Comparison of ENCODE assay signal across 8 mouse cellular contexts in the genomic region with DNA sequence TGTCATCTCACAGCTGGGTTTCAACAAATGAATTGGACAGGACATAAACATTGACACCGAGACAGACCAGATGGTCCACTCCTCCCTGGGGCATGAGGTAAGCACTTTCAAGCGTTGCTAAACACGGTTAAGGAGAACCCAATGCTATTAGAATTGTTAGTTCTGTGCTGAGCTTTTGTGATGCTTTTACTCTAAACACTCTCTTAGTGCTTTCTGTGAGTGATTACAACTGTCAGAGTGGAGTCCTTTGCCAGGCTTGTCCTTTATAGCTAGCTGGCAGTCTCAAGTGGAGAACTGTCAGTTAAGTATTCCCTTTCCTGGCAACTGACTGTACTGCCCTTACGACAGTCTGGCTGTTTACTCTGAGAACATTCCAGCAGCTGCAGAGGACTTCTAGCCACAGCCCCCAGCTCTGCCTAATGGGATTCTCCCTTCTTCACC.
DNase-seq lines count a peak whose midpoint lies in the region; ATAC-seq lines count a peak whose summit lies in the region.

No protein-coding gene starts in this region.

- H3K9ac ChIP-seq in hindbrain, embryonic 15.5 days, result no peak overlapping the region
- H3K9ac ChIP-seq in embryonic facial prominence, embryonic 14.5 days (ENCODE audit: low read depth, low read length), result no peak overlapping the region

- no peaks in the 10 kb centered on the region for H3K36me3 ChIP-seq in hindbrain, embryonic 15.5 days
- no peaks in the 10 kb centered on the region for H3K36me3 ChIP-seq in hindbrain, embryonic 10.5 days
- H3K36me3 ChIP-seq in embryonic facial prominence, embryonic 14.5 days (ENCODE audit: control insufficient read depth, insufficient read depth, low read length), result no peaks in the 10 kb centered on the region

- H3K9me3 ChIP-seq in hindbrain, embryonic 15.5 days, result no peaks in the 10 kb centered on the region
- H3K9me3 ChIP-seq in hindbrain, embryonic 10.5 days, result no peaks in the 10 kb centered on the region
- H3K9me3 ChIP-seq in embryonic facial prominence, embryonic 14.5 days (ENCODE audit: control insufficient read depth, low read length), result no peaks in the 10 kb centered on the region

- no peaks in the 10 kb centered on the region for H3K27me3 ChIP-seq in hindbrain, embryonic 15.5 days
- H3K27me3 ChIP-seq in hindbrain, embryonic 10.5 days (ENCODE audit: insufficient read depth, poor library complexity, severe bottlenecking), result no peaks in the 10 kb centered on the region
- no peaks in the 10 kb centered on the region for H3K27me3 ChIP-seq in embryonic facial prominence, embryonic 14.5 days (replicated peaks; ENCODE audit: control insufficient read depth, insufficient read depth, low read length)

- ATAC-seq in hindbrain, embryonic 15.5 days (ENCODE audit: low FRiP score, low read depth), result peak; percentile 45; the same call in 1 of the 2 replicates
- ATAC-seq in embryonic facial prominence, embryonic 14.5 days (ENCODE audit: low read depth), result peak; percentile 82; the same call in 1 of the 2 replicates
- ATAC-seq in erythroid progenitor cell, adult 5-6 weeks (replicated peaks; ENCODE audit: low FRiP score, poor library complexity, severe bottlenecking), result no peak

- H3K4me3 ChIP-seq in hindbrain, embryonic 15.5 days, result no peak overlapping the region
- no peak overlapping the region for H3K4me3 ChIP-seq in hindbrain, embryonic 10.5 days
- H3K4me3 ChIP-seq in embryonic facial prominence, embryonic 14.5 days (ENCODE audit: low read depth, low read length), result no peak overlapping the region

- intact Hi-C loops in heart, postnatal 25 days (cut with DNase I), result no loop called here

- no peaks in the 10 kb centered on the region for H3K4me1 ChIP-seq in hindbrain, embryonic 15.5 days (replicated peaks)
- H3K4me1 ChIP-seq in hindbrain, embryonic 10.5 days (replicated peaks), result no peaks in the 10 kb centered on the region
- H3K4me1 ChIP-seq in embryonic facial prominence, embryonic 14.5 days (ENCODE audit: control insufficient read depth, insufficient read depth, low read length), result no peaks in the 10 kb centered on the region

- DNase-seq in hindbrain, embryonic 10.5 days (ENCODE audit: low spot score), result no peak
- DNase-seq in embryonic facial prominence, embryonic 14.5 days (ENCODE audit: low spot score), result peak; percentile 49
- DNase-seq in heart, postnatal 25 days (ENCODE audit: low spot score), result peak; percentile 12
- DNase-seq in lung, postnatal 36 days, result peak; percentile 53
- DNase-seq in left cerebral cortex, adult 9 months (ENCODE audit: low spot score in 2 of 2), result no peak
- no peak for DNase-seq in cerebellum, postnatal 25 days

- no peak overlapping the region for H3K4me2 ChIP-seq in hindbrain, embryonic 15.5 days
- H3K4me2 ChIP-seq in embryonic facial prominence, embryonic 14.5 days (ENCODE audit: low read depth, low read length), result no peak overlapping the region

- H3K27ac ChIP-seq in hindbrain, embryonic 15.5 days (replicated peaks), result 0 out of 2 replicates have a peak overlapping the region, but pooled peaks have one; percentile 20
- no peak overlapping the region for H3K27ac ChIP-seq in hindbrain, embryonic 10.5 days
- no peak overlapping the region for H3K27ac ChIP-seq in embryonic facial prominence, embryonic 14.5 days (replicated peaks; ENCODE audit: low read depth, low read length)

- WGBS in hindbrain, embryonic 15.5 days, result 50% methylated on average over 4 of the region's 4 CpGs
- 75% methylated on average over 4 of the region's 4 CpGs for WGBS in hindbrain, embryonic 10.5 days
- WGBS in embryonic facial prominence, embryonic 14.5 days, result 34% methylated on average over 4 of the region's 4 CpGs

Comparison
In these comparisons a context has a peak if more than half of its experiments do, and no peak if none do; other contexts are left out.
1. DNase-seq: peak in embryonic facial prominence, embryonic 14.5 days (single experiment), heart, postnatal 25 days (single experiment) and lung, postnatal 36 days (single experiment); none in hindbrain, embryonic 10.5 days (single experiment), left cerebral cortex, adult 9 months (0 of 2) and cerebellum, postnatal 25 days (0 of 2).